Mouse (Mus musculus) stomach, postnatal 0 days (tissue): Measurements from ENCODE around the gene Asb4.

Experiments used
- CTCF ChIP-seq: IDR thresholded peaks from 2 replicates; pipeline ENCODE4 v1.5.1; 2016; ENCODE audit warnings: antibody characterized with exemption, low read depth, mild to moderate bottlenecking, moderate library complexity
- EP300 ChIP-seq: optimal IDR thresholded peaks from 2 replicates; pipeline ENCODE3; 2016; ENCODE audit warnings: antibody characterized with exemption

DNA sequence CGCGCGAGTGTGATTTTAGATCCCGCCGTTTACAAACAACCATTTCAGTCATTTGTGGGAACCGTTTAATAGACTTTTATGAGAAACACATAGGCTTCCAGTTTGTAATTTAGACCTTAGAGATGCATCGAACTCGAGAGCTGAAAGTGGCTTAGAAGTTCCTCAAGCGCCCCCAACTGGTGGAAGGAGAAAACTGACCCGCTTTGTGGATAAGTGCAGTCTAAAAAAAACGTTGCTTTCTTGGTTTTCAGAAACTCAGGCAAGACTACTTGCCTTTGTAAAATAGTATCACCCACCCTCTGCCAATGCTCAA, 948 bp downstream of the Asb4 start:
- TF ChIP-seq CTCF, result peak; percentile 81
- TF ChIP-seq EP300, result no peak
